Mouse (Mus musculus): Measurements from ENCODE around the gene Cyba. TPM values are rescaled to one million over a fixed set of nuclear protein-coding genes. Genes with fewer than 3 reads are reported as not detected.
A peak's percentile ranks its signal among the peaks of the same experiment; 100 is the strongest.

Gene Cyba
- total and polyA plus RNA-seq, 2 experiments = 13.9 to 34.2 TPM

DNA sequence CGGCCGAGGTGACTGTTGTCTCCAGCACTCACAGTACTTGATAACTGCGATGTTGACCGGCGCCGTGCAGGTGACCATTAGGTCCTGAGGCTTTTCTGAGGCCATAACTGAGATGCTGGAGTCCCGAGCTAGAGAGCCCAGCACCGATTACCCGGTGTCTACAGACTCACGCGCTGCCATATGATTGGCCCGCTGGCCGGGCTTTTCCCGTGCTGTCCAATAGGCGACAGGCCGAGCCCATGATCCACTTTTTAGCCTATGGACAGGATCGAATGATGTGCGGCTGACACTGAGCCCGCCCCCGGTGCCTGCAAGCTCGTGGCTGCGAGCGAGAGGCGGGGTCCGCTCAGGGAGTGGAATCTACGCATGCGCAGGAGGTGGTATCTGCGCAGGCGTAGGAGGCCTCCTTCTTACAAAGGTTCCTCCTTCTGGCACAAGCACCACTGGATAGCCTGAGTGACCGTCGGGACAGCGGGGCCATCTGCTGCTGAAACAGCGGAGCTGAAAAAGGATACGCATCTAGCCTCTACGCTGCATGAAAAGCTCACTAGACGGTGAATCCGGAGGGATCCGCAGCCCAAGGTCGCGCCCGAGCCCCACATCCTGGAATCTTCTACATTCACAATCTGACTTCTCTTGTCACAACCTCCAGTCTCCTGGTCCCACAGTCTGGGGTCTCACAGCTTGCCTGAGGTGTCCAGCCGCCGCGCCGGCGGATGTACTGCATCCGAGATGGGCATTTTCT is 10.7 kb upstream of the Cyba start, which contains the start of gene Mvd:
Gene Mvd, minus strand, starts transcription at position 161 of the 745 bp plus-strand sequence.
- peak; percentile 74 for TF ChIP-seq CTCF (IDR thresholded peaks at IDR 0.05; ENCODE audit: low read depth, low read length)
- peak; percentile 81 for TF ChIP-seq POLR2A (IDR thresholded peaks at IDR 0.05; ENCODE audit: extremely low read depth, insufficient read depth, low read length)

DNA sequence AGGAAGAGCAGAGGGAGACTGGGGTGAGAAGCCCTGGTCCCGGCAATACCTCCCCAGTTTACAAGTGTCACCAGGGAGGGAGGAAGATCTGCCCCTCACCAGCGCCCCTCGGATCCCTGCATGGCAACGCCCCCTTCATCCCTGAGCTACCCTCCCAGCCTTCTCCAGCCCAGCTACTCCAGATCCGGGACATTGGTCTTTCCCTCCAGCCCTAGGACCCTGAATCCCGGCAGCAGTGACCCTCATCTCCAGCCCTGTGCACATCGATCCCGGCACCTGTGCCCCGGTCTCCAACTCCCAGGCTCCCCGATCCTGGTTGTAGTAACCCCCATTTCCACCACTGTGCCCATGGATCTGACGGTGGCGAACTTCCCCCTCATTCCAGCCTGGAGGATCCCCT is 10.1 kb upstream of the Cyba start:
- WGBS = 2% methylated on average over 12 of the region's 12 CpGs
- DNase-seq (ENCODE audit: extremely low read depth, low read depth, low spot score) = no peak
- Histone ChIP-seq H3K27me3 (ENCODE audit: control insufficient read depth, insufficient read depth, low read length) (no peaks in the 10 kb centered on the region), H3K9ac (ENCODE audit: low read depth, low read length) (peak overlapping the region; percentile 72), H3K4me1 (ENCODE audit: control insufficient read depth, insufficient read depth, low read length) (peaks cover 5% of the 10 kb centered on the region), H3K4me3 (ENCODE audit: insufficient read depth, low read depth, low read length) (peak overlapping the region; percentile 72), H3K27ac (replicated peaks; ENCODE audit: insufficient read depth, low read depth, low read length) (peak overlapping the region; percentile 62), H3K79me2 (ENCODE audit: control insufficient read depth, insufficient read depth, low read length) (no peaks in the 10 kb centered on the region), H3K36me3 (ENCODE audit: control insufficient read depth, insufficient read depth, low read length) (no peaks in the 10 kb centered on the region)
- TF ChIP-seq POLR2A (IDR thresholded peaks at IDR 0.05; ENCODE audit: extremely low read depth, insufficient read depth, low read length) = no peak
- no peak for TF ChIP-seq CTCF (IDR thresholded peaks at IDR 0.05; ENCODE audit: low read depth, low read length)

More for the DNA sequence above, 10.7 kb upstream of the Cyba start, which contains the start of gene Mvd:
- H3K27ac ChIP-seq (replicated peaks; ENCODE audit: insufficient read depth, low read depth, low read length) = peak within 1 kb of the TSS; percentile 75
- peak; percentile 95 for DNase-seq (ENCODE audit: extremely low read depth, low read depth, low spot score)
- under 1% methylated on average over 47 of the region's 47 CpGs for WGBS
- no peaks in the 10 kb centered on the region for H3K79me2 ChIP-seq (ENCODE audit: control insufficient read depth, insufficient read depth, low read length)
- peak within 1 kb of the TSS; percentile 72 for H3K9ac ChIP-seq (ENCODE audit: low read depth, low read length)
- peak within 1 kb of the TSS; percentile 72 for H3K4me3 ChIP-seq (ENCODE audit: insufficient read depth, low read depth, low read length)
- H3K4me1 ChIP-seq (ENCODE audit: control insufficient read depth, insufficient read depth, low read length) = peaks cover 5% of the 10 kb centered on the region
- H3K36me3 ChIP-seq (ENCODE audit: control insufficient read depth, insufficient read depth, low read length) = no peaks in the 10 kb centered on the region
- no peaks in the 10 kb centered on the region for H3K27me3 ChIP-seq (ENCODE audit: control insufficient read depth, insufficient read depth, low read length)

GRCm38 (mm10) chr8:122442356-122442755 is 9.6 kb upstream of the Cyba start:
- peak; percentile 39 for DNase-seq (ENCODE audit: extremely low read depth, low read depth, low spot score)
- Histone ChIP-seq H3K4me1 (ENCODE audit: control insufficient read depth, insufficient read depth, low read length) (peaks cover 5% of the 10 kb centered on the region), H3K36me3 (ENCODE audit: control insufficient read depth, insufficient read depth, low read length) (no peaks in the 10 kb centered on the region), H3K9ac (ENCODE audit: low read depth, low read length) (peak overlapping the region; percentile 72; the same call in 1 of the 2 replicates), H3K4me3 (ENCODE audit: insufficient read depth, low read depth, low read length) (peak overlapping the region; percentile 72), H3K27me3 (ENCODE audit: control insufficient read depth, insufficient read depth, low read length) (no peaks in the 10 kb centered on the region), H3K79me2 (ENCODE audit: control insufficient read depth, insufficient read depth, low read length) (no peaks in the 10 kb centered on the region), H3K27ac (replicated peaks; ENCODE audit: insufficient read depth, low read depth, low read length) (no peak overlapping the region; the same call in 1 of the 2 replicates)
- TF ChIP-seq POLR2A (IDR thresholded peaks at IDR 0.05; ENCODE audit: extremely low read depth, insufficient read depth, low read length) (no peak), CTCF (IDR thresholded peaks at IDR 0.05; ENCODE audit: low read depth, low read length) (no peak)
- 21% methylated on average over 7 of the region's 7 CpGs for WGBS

- 78% methylated on average over 1 of the region's 1 CpGs for WGBS
- no peaks in the 10 kb centered on the region for H3K79me2 ChIP-seq (ENCODE audit: control insufficient read depth, insufficient read depth, low read length)
- no peaks in the 10 kb centered on the region for H3K27me3 ChIP-seq (ENCODE audit: control insufficient read depth, insufficient read depth, low read length)
- no peak overlapping the region for H3K9ac ChIP-seq (ENCODE audit: low read depth, low read length)
- H3K4me1 ChIP-seq (ENCODE audit: control insufficient read depth, insufficient read depth, low read length) = peaks cover 5% of the 10 kb centered on the region
- H3K27ac ChIP-seq (replicated peaks; ENCODE audit: insufficient read depth, low read depth, low read length) = no peak overlapping the region
- TF ChIP-seq CTCF (IDR thresholded peaks at IDR 0.05; ENCODE audit: low read depth, low read length) (no peak), POLR2A (IDR thresholded peaks at IDR 0.05; ENCODE audit: extremely low read depth, insufficient read depth, low read length) (no peak)
- H3K4me3 ChIP-seq (ENCODE audit: insufficient read depth, low read depth, low read length) = no peak overlapping the region
- DNase-seq (ENCODE audit: extremely low read depth, low read depth, low spot score) = no peak
- peaks cover 3% of the 10 kb centered on the region; the same call in 1 of the 2 replicates for H3K36me3 ChIP-seq (ENCODE audit: control insufficient read depth, insufficient read depth, low read length)
Observed at GRCm38 (mm10) chr8:122441326-122441725, 8.6 kb upstream of the Cyba start.

- H3K27ac ChIP-seq (replicated peaks; ENCODE audit: insufficient read depth, low read depth, low read length) = no peak overlapping the region
- 97% methylated on average over 16 of the region's 16 CpGs for WGBS
- TF ChIP-seq POLR2A (IDR thresholded peaks at IDR 0.05; ENCODE audit: extremely low read depth, insufficient read depth, low read length) = no peak
- no peak for TF ChIP-seq CTCF (IDR thresholded peaks at IDR 0.05; ENCODE audit: low read depth, low read length)
Observed at GRCm38 (mm10) chr8:122439336-122439735, 6.6 kb upstream of the Cyba start.

More at GRCm38 (mm10) chr8:122439336-122439735, 6.6 kb upstream of the Cyba start:
- Histone ChIP-seq H3K36me3 (ENCODE audit: control insufficient read depth, insufficient read depth, low read length) (peaks cover 9% of the 10 kb centered on the region), H3K79me2 (ENCODE audit: control insufficient read depth, insufficient read depth, low read length) (no peaks in the 10 kb centered on the region), H3K9ac (ENCODE audit: low read depth, low read length) (no peak overlapping the region), H3K27me3 (ENCODE audit: control insufficient read depth, insufficient read depth, low read length) (no peaks in the 10 kb centered on the region), H3K4me1 (ENCODE audit: control insufficient read depth, insufficient read depth, low read length) (peaks cover 3% of the 10 kb centered on the region; the same call in 1 of the 2 replicates), H3K4me3 (ENCODE audit: insufficient read depth, low read depth, low read length) (no peak overlapping the region)
- DNase-seq (ENCODE audit: extremely low read depth, low read depth, low spot score) = no peak
